In genomic region chr9:108579344-108579690, GRCm38 (mm10) we compare ENCODE assay signal across 7 mouse cellular contexts. TPM values are rescaled to one million over a fixed set of nuclear protein-coding genes. Genes with fewer than 3 reads are reported as not detected.
DNase-seq lines count a peak whose midpoint lies in the region; ATAC-seq and TF ChIP-seq lines count a peak whose summit lies in the region.

No protein-coding gene starts in this region.

- no peak for DNase-seq in lung, postnatal 0 days (ENCODE audit: low spot score)
- DNase-seq in lung, postnatal 10 days, result no peak
- no peak for DNase-seq in embryonic facial prominence, embryonic 14.5 days (ENCODE audit: low spot score)
- DNase-seq in limb, embryonic 11.5 days (ENCODE audit: low spot score), result no peak
- no peak for DNase-seq in left cerebral cortex, postnatal 10 days (ENCODE audit: extremely low spot score in 1 of 2, low spot score in 2 of 2)
- DNase-seq in testis, postnatal 14 days (ENCODE audit: low spot score), result no peak

- no peak overlapping the region for H3K9ac ChIP-seq in lung, postnatal 0 days (replicated peaks; ENCODE audit: low read depth)
- peak overlapping the region; percentile 91 for H3K9ac ChIP-seq in embryonic facial prominence, embryonic 14.5 days (ENCODE audit: low read depth, low read length)
- H3K9ac ChIP-seq in limb, embryonic 11.5 days (ENCODE audit: low read length), result peak overlapping the region; percentile 61
- H3K9ac ChIP-seq in stomach, embryonic 14.5 days (replicated peaks; ENCODE audit: low read depth, low read length), result peak overlapping the region; percentile 45; the same call in 1 of the 2 replicates

- no peaks in the 10 kb centered on the region; the same call in 1 of the 2 replicates for H3K36me3 ChIP-seq in lung, postnatal 0 days (ENCODE audit: insufficient read depth, low read length)
- H3K36me3 ChIP-seq in embryonic facial prominence, embryonic 14.5 days (ENCODE audit: control insufficient read depth, insufficient read depth, low read length), result peaks cover 19% of the 10 kb centered on the region
- peaks cover 4% of the 10 kb centered on the region; the same call in 1 of the 2 replicates for H3K36me3 ChIP-seq in limb, embryonic 11.5 days (ENCODE audit: control insufficient read depth, insufficient read depth, low read length)
- H3K36me3 ChIP-seq in stomach, embryonic 14.5 days (ENCODE audit: control insufficient read depth, insufficient read depth, low read length), result peaks cover 16% of the 10 kb centered on the region

- 66% methylated on average over 5 of the region's 5 CpGs for WGBS in lung, postnatal 0 days
- WGBS in embryonic facial prominence, embryonic 14.5 days, result 74% methylated on average over 5 of the region's 5 CpGs
- 73% methylated on average over 5 of the region's 5 CpGs for WGBS in limb, embryonic 11.5 days
- 55% methylated on average over 5 of the region's 5 CpGs for WGBS in stomach, embryonic 14.5 days

- ATAC-seq in lung, postnatal 0 days, result no peak
- ATAC-seq in embryonic facial prominence, embryonic 14.5 days (ENCODE audit: low read depth), result no peak
- ATAC-seq in limb, embryonic 11.5 days (ENCODE audit: insufficient number of reproducible peaks, low FRiP score, low TSS enrichment, low read depth), result no peak
- no peak for ATAC-seq in stomach, embryonic 14.5 days (ENCODE audit: insufficient number of reproducible peaks, insufficient read depth, low FRiP score, low read depth)

- no peak overlapping the region for H3K27ac ChIP-seq in lung, postnatal 0 days (ENCODE audit: low read length)
- H3K27ac ChIP-seq in embryonic facial prominence, embryonic 14.5 days (replicated peaks; ENCODE audit: low read depth, low read length), result peak overlapping the region; percentile 85; the same call in 1 of the 2 replicates
- H3K27ac ChIP-seq in limb, embryonic 11.5 days (replicated peaks; ENCODE audit: low read depth, low read length), result peak overlapping the region; percentile 90
- peak overlapping the region; percentile 82 for H3K27ac ChIP-seq in stomach, embryonic 14.5 days (ENCODE audit: low read length)

- H3K27me3 ChIP-seq in lung, postnatal 0 days (replicated peaks; ENCODE audit: insufficient read depth, low read length), result no peaks in the 10 kb centered on the region
- H3K27me3 ChIP-seq in embryonic facial prominence, embryonic 14.5 days (replicated peaks; ENCODE audit: control insufficient read depth, insufficient read depth, low read length), result no peaks in the 10 kb centered on the region
- H3K27me3 ChIP-seq in limb, embryonic 11.5 days (ENCODE audit: control insufficient read depth, insufficient read depth, low read length), result no peaks in the 10 kb centered on the region
- no peaks in the 10 kb centered on the region for H3K27me3 ChIP-seq in stomach, embryonic 14.5 days (ENCODE audit: control insufficient read depth, insufficient read depth, low read length)

- TF ChIP-seq CTCF in lung, postnatal 0 days (IDR thresholded peaks at IDR 0.05), result no peak

- intact Hi-C loops in left cerebral cortex, postnatal 10 days (cut with DNase I), result no loop called here

- no peak for TF ChIP-seq EP300 in lung, postnatal 0 days (IDR thresholded peaks at IDR 0.05)

- H3K4me1 ChIP-seq in lung, postnatal 0 days (ENCODE audit: insufficient read depth, low read depth, low read length), result 0 out of 2 replicates have a peak, but pooled peaks cover 6% of the 10 kb centered on the region
- H3K4me1 ChIP-seq in embryonic facial prominence, embryonic 14.5 days (ENCODE audit: control insufficient read depth, insufficient read depth, low read length), result peaks cover 18% of the 10 kb centered on the region
- H3K4me1 ChIP-seq in limb, embryonic 11.5 days (ENCODE audit: control insufficient read depth, insufficient read depth, low read length), result peaks cover 19% of the 10 kb centered on the region; the same call in 1 of the 2 replicates
- H3K4me1 ChIP-seq in stomach, embryonic 14.5 days (ENCODE audit: control insufficient read depth, insufficient read depth, low read length), result peaks cover 29% of the 10 kb centered on the region; the same call in 1 of the 2 replicates

- no peaks in the 10 kb centered on the region for H3K9me3 ChIP-seq in lung, postnatal 0 days (ENCODE audit: low read length)
- H3K9me3 ChIP-seq in embryonic facial prominence, embryonic 14.5 days (ENCODE audit: control insufficient read depth, low read length), result no peaks in the 10 kb centered on the region
- no peaks in the 10 kb centered on the region for H3K9me3 ChIP-seq in limb, embryonic 11.5 days (ENCODE audit: control insufficient read depth, low read length)
- no peaks in the 10 kb centered on the region for H3K9me3 ChIP-seq in stomach, embryonic 14.5 days (ENCODE audit: control insufficient read depth, low read depth, low read length)

- H3K4me2 ChIP-seq in lung, postnatal 0 days (replicated peaks; ENCODE audit: low read depth, low read length), result peak overlapping the region; percentile 95
- peak overlapping the region; percentile 86 for H3K4me2 ChIP-seq in embryonic facial prominence, embryonic 14.5 days (ENCODE audit: low read depth, low read length)
- peak overlapping the region; percentile 88 for H3K4me2 ChIP-seq in limb, embryonic 11.5 days (ENCODE audit: low read depth, severe bottlenecking)
- peak overlapping the region; percentile 70 for H3K4me2 ChIP-seq in stomach, embryonic 14.5 days (replicated peaks; ENCODE audit: low read depth, low read length)

- H3K4me3 ChIP-seq in lung, postnatal 0 days (ENCODE audit: low read depth, low read length), result no peak overlapping the region
- H3K4me3 ChIP-seq in embryonic facial prominence, embryonic 14.5 days (ENCODE audit: low read depth, low read length), result peak overlapping the region; percentile 68
- peak overlapping the region; percentile 87; the same call in 1 of the 2 replicates for H3K4me3 ChIP-seq in limb, embryonic 11.5 days (ENCODE audit: low read depth, low read length)
- H3K4me3 ChIP-seq in stomach, embryonic 14.5 days (ENCODE audit: low read depth, low read length), result peak overlapping the region; percentile 62

RNA-seq across cellular contexts. Expression of gene Wdr6, which starts 0.8 kb away (rescaled TPM):
- polyA plus RNA-seq in lung, postnatal 0 days (2015; fragmentation: Nextera tagmentation; extraction: Ambion mirVana), result 36.6 and 39.5 TPM in 2 replicates
- 78.9 and 91.1 TPM in 2 replicates for polyA plus RNA-seq in embryonic facial prominence, embryonic 14.5 days (2014; fragmentation: Nextera tagmentation; extraction: Ambion mirVana)
- 152 and 167 TPM in 2 replicates for polyA plus RNA-seq in limb, embryonic 11.5 days (2014; fragmentation: Nextera tagmentation; extraction: Ambion mirVana)
- polyA plus RNA-seq in stomach, embryonic 14.5 days (2014; fragmentation: Nextera tagmentation; extraction: Ambion mirVana), result 85.0 and 88.4 TPM in 2 replicates
- total RNA-seq in left cerebral cortex, postnatal 10 days (2021), result 100 to 1,000 TPM; 282 TPM

RNA-seq across cellular contexts. Expression of gene Dalrd3, which starts 9.6 kb away (rescaled TPM):
- polyA plus RNA-seq in lung, postnatal 0 days (2015; fragmentation: Nextera tagmentation; extraction: Ambion mirVana), result 74.0 and 78.4 TPM in 2 replicates
- polyA plus RNA-seq in embryonic facial prominence, embryonic 14.5 days (2014; fragmentation: Nextera tagmentation; extraction: Ambion mirVana), result 116 and 120 TPM in 2 replicates
- polyA plus RNA-seq in limb, embryonic 11.5 days (2014; fragmentation: Nextera tagmentation; extraction: Ambion mirVana), result 183 and 195 TPM in 2 replicates
- 114 and 135 TPM in 2 replicates for polyA plus RNA-seq in stomach, embryonic 14.5 days (2014; fragmentation: Nextera tagmentation; extraction: Ambion mirVana)
- 10 to 100 TPM; 70.9 to 76.1 TPM for total RNA-seq in left cerebral cortex, postnatal 10 days (2021)

RNA-seq across cellular contexts. Expression of gene Ndufaf3, which starts 12.1 kb away (rescaled TPM):
- 65.7 and 66.3 TPM in 2 replicates for polyA plus RNA-seq in lung, postnatal 0 days (2015; fragmentation: Nextera tagmentation; extraction: Ambion mirVana)
- 59.6 and 61.9 TPM in 2 replicates for polyA plus RNA-seq in embryonic facial prominence, embryonic 14.5 days (2014; fragmentation: Nextera tagmentation; extraction: Ambion mirVana)
- 44.3 and 47.5 TPM in 2 replicates for polyA plus RNA-seq in limb, embryonic 11.5 days (2014; fragmentation: Nextera tagmentation; extraction: Ambion mirVana)
- 40.7 and 45.2 TPM in 2 replicates for polyA plus RNA-seq in stomach, embryonic 14.5 days (2014; fragmentation: Nextera tagmentation; extraction: Ambion mirVana)
- total RNA-seq in left cerebral cortex, postnatal 10 days (2021), result 10 to 100 TPM; 53.3 to 57.0 TPM

RNA-seq across cellular contexts. Expression of gene P4htm, which starts 18.1 kb away (rescaled TPM):
- 3.2 and 4.1 TPM in 2 replicates for polyA plus RNA-seq in lung, postnatal 0 days (2015; fragmentation: Nextera tagmentation; extraction: Ambion mirVana)
- 7.4 and 7.8 TPM in 2 replicates for polyA plus RNA-seq in embryonic facial prominence, embryonic 14.5 days (2014; fragmentation: Nextera tagmentation; extraction: Ambion mirVana)
- 6.7 and 7.2 TPM in 2 replicates for polyA plus RNA-seq in limb, embryonic 11.5 days (2014; fragmentation: Nextera tagmentation; extraction: Ambion mirVana)
- polyA plus RNA-seq in stomach, embryonic 14.5 days (2014; fragmentation: Nextera tagmentation; extraction: Ambion mirVana), result 6.1 and 6.2 TPM in 2 replicates
- total RNA-seq in left cerebral cortex, postnatal 10 days (2021), result 10 to 100 TPM; 47.8 to 52.2 TPM

RNA-seq across cellular contexts. Expression of gene Impdh2, which starts 19.2 kb away (rescaled TPM):
- polyA plus RNA-seq in lung, postnatal 0 days (2015; fragmentation: Nextera tagmentation; extraction: Ambion mirVana), result 55.6 and 56.2 TPM in 2 replicates
- polyA plus RNA-seq in embryonic facial prominence, embryonic 14.5 days (2014; fragmentation: Nextera tagmentation; extraction: Ambion mirVana), result 173 and 202 TPM in 2 replicates
- 237 and 247 TPM in 2 replicates for polyA plus RNA-seq in limb, embryonic 11.5 days (2014; fragmentation: Nextera tagmentation; extraction: Ambion mirVana)
- polyA plus RNA-seq in stomach, embryonic 14.5 days (2014; fragmentation: Nextera tagmentation; extraction: Ambion mirVana), result 193 and 198 TPM in 2 replicates
- total RNA-seq in left cerebral cortex, postnatal 10 days (2021), result 10 to 100 TPM; 64.3 to 68.3 TPM
